Mouse (Mus musculus) lung, postnatal 0 days (tissue): ENCODE measurements around the gene Cacna2d1.

ENCODE experiments used
- CTCF ChIP-seq: IDR thresholded peaks from 2 replicates; pipeline ENCODE4 v1.5.1; 2016; ENCODE audit warnings: antibody characterized with exemption, mild to moderate bottlenecking
- EP300 ChIP-seq: IDR thresholded peaks from 2 replicates; pipeline ENCODE4 v1.6.1; 2016; ENCODE audit warnings: antibody characterized with exemption, mild to moderate bottlenecking, control low read depth

- TF ChIP-seq CTCF (no peak), EP300 (no peak)
Measured at GRCm38 (mm10) chr5:16014392-16014791, 79.9 kb downstream of the Cacna2d1 start.
